Mouse (Mus musculus): ENCODE results near the gene Cox6b1. TPM values are rescaled to one million over a fixed set of nuclear protein-coding genes. Genes with fewer than 3 reads are reported as not detected.

Cox6b1 gene
- polyA plus RNA-seq, 1 experiment from 2014 or later, result 998 TPM

GRCm38 (mm10) chr7:30596093-30596492 is 29.9 kb downstream of the Cox6b1 start:
- no peak overlapping the region for H3K4me2 ChIP-seq (ENCODE audit: low read depth, low read length)
- DNase-seq, result no peak
- ATAC-seq, result no peak
- H3K36me3 ChIP-seq (replicated peaks; ENCODE audit: insufficient read depth, low read length), result no peaks in the 10 kb centered on the region
- 69% methylated on average over 5 of the region's 5 CpGs for WGBS (ENCODE audit: insufficient replicate concordance)
- H3K27me3 ChIP-seq (ENCODE audit: insufficient read depth, low read length), result no peaks in the 10 kb centered on the region
- no peak overlapping the region for H3K27ac ChIP-seq (ENCODE audit: low read depth)
- H3K9ac ChIP-seq (replicated peaks), result no peak overlapping the region
- TF ChIP-seq CTCF (IDR thresholded peaks at IDR 0.05; ENCODE audit: low read depth) (no peak), EP300 (IDR thresholded peaks at IDR 0.05; ENCODE audit: low read depth) (no peak)
- no peaks in the 10 kb centered on the region for H3K9me3 ChIP-seq (ENCODE audit: low read length)
- H3K4me3 ChIP-seq (ENCODE audit: low read depth, low read length), result no peak overlapping the region
- H3K4me1 ChIP-seq (ENCODE audit: insufficient read depth), result peaks cover 16% of the 10 kb centered on the region

- no peaks in the 10 kb centered on the region for H3K9me3 ChIP-seq (ENCODE audit: low read length)
- peaks cover 14% of the 10 kb centered on the region; the same call in 1 of the 2 replicates for H3K4me1 ChIP-seq (ENCODE audit: insufficient read depth)
- DNase-seq, result no peak
- no peak for TF ChIP-seq EP300 (IDR thresholded peaks at IDR 0.05; ENCODE audit: low read depth)
- no peaks in the 10 kb centered on the region for H3K27me3 ChIP-seq (ENCODE audit: insufficient read depth, low read length)
- no peaks in the 10 kb centered on the region for H3K36me3 ChIP-seq (replicated peaks; ENCODE audit: insufficient read depth, low read length)
- no peak overlapping the region for H3K4me3 ChIP-seq (ENCODE audit: low read depth, low read length)
- H3K9ac ChIP-seq (replicated peaks), result no peak overlapping the region
- WGBS (ENCODE audit: insufficient replicate concordance), result 62% methylated on average over 4 of the region's 4 CpGs
- H3K4me2 ChIP-seq (ENCODE audit: low read depth, low read length), result no peak overlapping the region
- no peak overlapping the region for H3K27ac ChIP-seq (ENCODE audit: low read depth)
- no peak for ATAC-seq
These were observed 31.4 kb downstream of the Cox6b1 start for GRCm38 (mm10) chr7:30594510-30595024.

GRCm38 (mm10) chr7:30593579-30594509 is 32.1 kb downstream of the Cox6b1 start:
- no peak overlapping the region for H3K4me2 ChIP-seq (ENCODE audit: low read depth, low read length)
- DNase-seq, result no peak
- H3K9ac ChIP-seq (replicated peaks), result no peak overlapping the region
- no peak overlapping the region for H3K27ac ChIP-seq (ENCODE audit: low read depth)
- H3K36me3 ChIP-seq (replicated peaks; ENCODE audit: insufficient read depth, low read length), result no peaks in the 10 kb centered on the region
- 66% methylated on average over 10 of the region's 10 CpGs for WGBS (ENCODE audit: insufficient replicate concordance)
- ATAC-seq, result no peak
- H3K4me1 ChIP-seq (ENCODE audit: insufficient read depth), result 0 out of 2 replicates have a peak, but pooled peaks cover 13% of the 10 kb centered on the region
- H3K9me3 ChIP-seq (ENCODE audit: low read length), result no peaks in the 10 kb centered on the region
- H3K4me3 ChIP-seq (ENCODE audit: low read depth, low read length), result no peak overlapping the region
- TF ChIP-seq EP300 (IDR thresholded peaks at IDR 0.05; ENCODE audit: low read depth) (no peak), CTCF (IDR thresholded peaks at IDR 0.05; ENCODE audit: low read depth) (no peak)
- no peaks in the 10 kb centered on the region for H3K27me3 ChIP-seq (ENCODE audit: insufficient read depth, low read length)

GRCm38 (mm10) chr7:30592772-30593423 is 33.1 kb downstream of the Cox6b1 start:
- no peak for TF ChIP-seq EP300 (IDR thresholded peaks at IDR 0.05; ENCODE audit: low read depth)
- TF ChIP-seq CTCF (IDR thresholded peaks at IDR 0.05; ENCODE audit: low read depth), result no peak
- Histone ChIP-seq H3K4me2 (ENCODE audit: low read depth, low read length) (no peak overlapping the region), H3K27ac (ENCODE audit: low read depth) (no peak overlapping the region), H3K9ac (replicated peaks) (no peak overlapping the region), H3K4me1 (ENCODE audit: insufficient read depth) (0 out of 2 replicates have a peak, but pooled peaks cover 13% of the 10 kb centered on the region), H3K4me3 (ENCODE audit: low read depth, low read length) (no peak overlapping the region), H3K36me3 (replicated peaks; ENCODE audit: insufficient read depth, low read length) (no peaks in the 10 kb centered on the region), H3K27me3 (ENCODE audit: insufficient read depth, low read length) (no peaks in the 10 kb centered on the region), H3K9me3 (ENCODE audit: low read length) (no peaks in the 10 kb centered on the region)
- WGBS (ENCODE audit: insufficient replicate concordance), result 59% methylated on average over 5 of the region's 5 CpGs
- no peak for DNase-seq
- no peak for ATAC-seq

- Histone ChIP-seq H3K36me3 (replicated peaks; ENCODE audit: insufficient read depth, low read length) (peaks cover 2% of the 10 kb centered on the region; the same call in 1 of the 2 replicates), H3K9ac (replicated peaks) (no peak overlapping the region), H3K4me3 (ENCODE audit: low read depth, low read length) (no peak overlapping the region), H3K9me3 (ENCODE audit: low read length) (no peaks in the 10 kb centered on the region), H3K4me2 (ENCODE audit: low read depth, low read length) (no peak overlapping the region), H3K27ac (ENCODE audit: low read depth) (no peak overlapping the region), H3K27me3 (ENCODE audit: insufficient read depth, low read length) (no peaks in the 10 kb centered on the region), H3K4me1 (ENCODE audit: insufficient read depth) (peaks cover 22% of the 10 kb centered on the region; the same call in 1 of the 2 replicates)
- no peak for ATAC-seq
- DNase-seq, result no peak
- 79% methylated on average over 4 of the region's 4 CpGs for WGBS (ENCODE audit: insufficient replicate concordance)
- TF ChIP-seq CTCF (IDR thresholded peaks at IDR 0.05; ENCODE audit: low read depth) (no peak), EP300 (IDR thresholded peaks at IDR 0.05; ENCODE audit: low read depth) (no peak)
These were observed 34.4 kb downstream of the Cox6b1 start for GRCm38 (mm10) chr7:30591605-30591951.

Data from liver, postnatal 0 days (tissue).